Mouse (Mus musculus) inflammation-experienced regulatory T-cells, adult 6 months (primary cell): ENCODE measurements around the gene D17H6S53E. TPM values are rescaled to one million over a fixed set of nuclear protein-coding genes. Genes with fewer than 3 reads are reported as not detected.
A peak's percentile ranks its signal among the peaks of the same experiment; 100 is the strongest.
"Not testable (repeated sequence)": the region's sequence is repeated elsewhere in the genome, so short reads cannot be mapped to it uniquely, and the experiment has no call there.

Experiments used
- ATAC-seq: one replicate; pipeline ENCODE4 v1.8.0; 2017
- polyA plus RNA-seq, 3 experiments: library from polyadenylated mRNA; unstranded; fragments of 100-300 nt; shearing (Covaris generic); gene quantifications; one replicate each; pipeline ENCODE4 v1.2.1; 2017

Gene D17H6S53E
- polyA plus RNA-seq, 3 experiments from 2014 or later, result 20.0 to 27.1 (median 25.1) TPM

- no peak for ATAC-seq
Measured at GRCm38 (mm10) chr17:35101161-35101560, 25.0 kb upstream of the D17H6S53E start.

GRCm38 (mm10) chr17:35102299-35102698 lies 23.9 kb upstream of the D17H6S53E start:
- ATAC-seq, result no peak

- no peak for ATAC-seq
Measured at GRCm38 (mm10) chr17:35103221-35103690, 22.9 kb upstream of the D17H6S53E start.

DNA sequence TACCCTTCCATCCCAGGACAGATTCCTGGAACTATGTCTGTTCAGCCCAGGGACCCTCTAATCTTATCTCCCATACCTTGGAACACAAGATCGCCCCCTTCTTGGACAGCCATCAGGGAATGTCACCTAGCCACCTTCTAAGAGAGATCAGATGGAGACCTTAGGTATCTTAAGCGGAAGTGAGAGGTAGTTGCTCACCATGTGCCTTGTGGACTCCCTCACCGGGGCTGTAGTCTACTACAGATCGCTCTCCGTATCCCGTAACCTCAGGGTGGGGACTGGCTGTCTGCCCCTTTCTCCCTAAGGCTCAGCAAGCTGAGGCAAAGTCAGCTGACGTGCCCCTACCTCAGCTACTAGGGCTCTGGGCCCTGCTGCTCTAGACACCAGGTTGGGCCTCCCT lies 22.1 kb upstream of the D17H6S53E start:
- ATAC-seq, result no peak

- ATAC-seq, result no peak
Measured at GRCm38 (mm10) chr17:35104754-35105153, 21.4 kb upstream of the D17H6S53E start.

- ATAC-seq, result no peak
Measured at GRCm38 (mm10) chr17:35105740-35106389, 20.3 kb upstream of the D17H6S53E start.

GRCm38 (mm10) chr17:35106522-35106921 lies 19.7 kb upstream of the D17H6S53E start:
- no peak for ATAC-seq

DNA sequence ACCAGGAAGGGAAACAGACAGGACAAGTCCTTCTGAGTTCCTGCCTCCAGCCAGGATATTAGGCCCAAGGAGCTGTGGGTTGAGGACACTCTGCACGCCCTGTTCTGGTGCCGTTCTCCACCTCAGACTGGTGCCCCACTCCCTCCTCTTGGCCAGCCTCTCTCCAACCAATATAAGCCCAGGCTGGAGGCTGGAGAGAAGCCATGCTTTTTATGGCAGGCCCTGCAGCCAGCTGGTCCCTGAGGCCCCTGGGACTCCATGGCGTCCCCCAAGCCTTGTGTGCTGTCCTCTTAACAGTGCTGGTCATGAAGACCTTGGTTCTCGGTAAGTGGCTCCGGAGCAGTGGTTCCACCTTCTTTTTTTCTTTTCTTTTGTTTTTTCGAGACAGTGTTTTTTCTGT lies 18.1 kb upstream of the D17H6S53E start, which contains the start of gene Ly6g5c:
Gene Ly6g5c (plus strand): TSS at position 183 of the 400 bp plus-strand sequence.
- no peak for ATAC-seq

DNA sequence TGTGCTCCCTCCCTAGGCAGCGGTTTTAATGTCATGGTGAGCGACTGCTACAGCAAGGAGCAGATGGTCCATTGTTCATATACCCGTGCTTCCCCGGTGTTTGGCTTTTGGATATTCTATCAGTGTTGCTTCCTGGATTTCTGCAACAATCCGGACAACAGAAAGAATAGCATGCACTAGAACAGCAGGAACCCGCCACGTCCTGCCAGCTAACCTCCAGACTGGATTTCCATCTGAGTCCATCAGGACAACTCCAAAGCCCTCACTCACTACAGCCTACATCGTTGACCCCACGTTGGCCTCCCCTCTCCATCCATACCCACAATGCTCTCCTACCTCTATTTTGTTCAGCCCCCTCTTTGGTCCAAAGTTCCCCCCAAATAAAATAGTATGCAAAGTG lies 14.4 kb upstream of the D17H6S53E start:
- no peak for ATAC-seq

DNA sequence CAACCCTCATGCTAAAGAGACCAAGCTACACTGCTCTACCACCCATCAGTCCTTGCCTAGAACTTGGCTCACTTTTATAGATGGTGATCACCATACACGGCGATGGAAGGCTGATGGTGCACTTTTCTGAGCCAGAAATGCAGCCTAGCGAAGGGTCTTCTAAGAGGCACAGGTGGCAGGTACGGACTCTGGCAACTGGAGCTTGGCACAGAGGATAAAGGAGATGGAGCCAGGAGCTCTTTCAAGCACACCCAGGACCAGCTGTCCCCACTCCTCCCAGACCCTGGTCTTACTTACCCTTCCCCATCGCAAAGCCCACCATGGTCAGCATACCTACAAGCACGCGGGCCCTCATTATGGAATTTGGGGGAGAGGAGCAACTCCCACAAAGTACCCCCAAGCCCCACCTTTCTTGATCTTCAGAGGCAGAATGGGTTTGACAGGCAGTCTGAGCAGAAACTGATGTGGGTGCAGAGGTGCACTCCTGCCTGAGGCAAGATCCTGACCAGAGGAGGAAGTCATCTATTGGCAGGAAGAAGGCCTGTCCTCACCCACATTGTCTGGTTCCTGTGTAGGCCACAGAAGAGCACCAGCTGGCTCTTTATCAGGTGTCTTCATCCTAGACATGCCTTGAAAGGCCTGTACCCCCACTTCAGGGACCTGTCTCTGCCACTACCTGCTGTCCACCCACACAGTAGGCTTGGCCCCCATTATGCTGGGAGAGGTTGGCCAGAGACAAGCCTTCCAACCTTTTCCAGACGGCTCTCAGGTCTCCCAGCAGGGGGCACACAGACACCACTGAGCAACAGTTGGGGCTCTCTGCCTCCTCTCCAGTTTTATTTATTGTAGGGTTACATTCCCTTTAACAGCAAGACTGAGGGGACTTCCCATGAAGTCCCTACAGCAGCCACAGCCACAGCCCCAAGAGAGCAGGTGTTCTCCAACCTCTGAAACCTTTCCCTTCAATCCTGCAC lies 10.8 kb upstream of the D17H6S53E start, which contains the start of gene Ly6g5b:
Gene Ly6g5b (minus strand): TSS at position 383 of the 974 bp plus-strand sequence.
- ATAC-seq, result peak; percentile 41

- ATAC-seq, result no peak
Measured at GRCm38 (mm10) chr17:35120745-35121142, 5.4 kb upstream of the D17H6S53E start.

GRCm38 (mm10) chr17:35121143-35121799 lies 4.9 kb upstream of the D17H6S53E start, which contains the start of gene Gpank1:
Gpank1 (plus strand) TSS chr17:35121455.
- ATAC-seq, result peak; percentile 97

- ATAC-seq, result no peak
Measured at GRCm38 (mm10) chr17:35121871-35122303, 4.3 kb upstream of the D17H6S53E start, which contains the start of gene Csnk2b. Csnk2b (minus strand) TSS chr17:35122053.

DNA sequence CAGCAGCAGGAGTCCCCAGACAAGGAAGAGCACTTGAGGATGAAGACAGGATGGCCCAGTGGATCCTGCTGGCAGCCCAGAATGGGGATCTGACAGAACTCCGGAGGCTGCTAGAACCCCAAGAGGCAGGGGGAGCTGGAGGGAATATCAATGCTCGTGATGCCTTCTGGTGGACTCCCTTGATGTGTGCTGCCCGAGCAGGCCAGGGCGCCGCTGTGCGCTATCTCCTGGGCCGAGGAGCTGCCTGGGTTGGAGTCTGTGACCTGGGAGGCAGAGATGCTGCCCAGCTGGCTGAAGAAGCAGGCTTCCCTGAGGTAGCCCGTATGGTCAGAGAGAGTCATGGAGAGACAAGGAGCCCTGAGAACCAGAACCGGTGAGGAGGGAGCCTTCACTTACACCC lies 2.9 kb upstream of the D17H6S53E start:
- not testable (repeated sequence) for ATAC-seq

GRCm38 (mm10) chr17:35124261-35124896 lies 1.8 kb upstream of the D17H6S53E start:
- not testable (repeated sequence) for ATAC-seq

GRCm38 (mm10) chr17:35125081-35125480 lies 1.1 kb upstream of the D17H6S53E start:
- no peak for ATAC-seq

DNA sequence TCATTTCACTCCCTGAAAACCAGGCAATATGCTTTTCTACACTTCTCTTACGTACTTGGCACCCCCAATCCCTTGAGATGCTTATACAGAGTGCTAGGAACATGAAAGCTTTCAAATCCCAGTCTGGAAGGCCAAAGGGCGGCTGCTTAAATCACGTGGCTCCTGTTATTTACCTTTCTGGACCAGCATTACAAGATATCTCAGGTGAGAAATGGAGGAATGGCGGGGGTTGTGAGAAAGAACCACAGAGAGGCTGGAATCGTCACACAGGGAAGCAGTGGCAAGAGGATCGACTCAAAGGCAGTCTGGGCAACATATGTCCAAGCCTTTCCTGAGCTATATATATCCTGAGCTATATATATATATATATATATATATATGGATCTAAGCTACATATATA lies 595 bp upstream of the D17H6S53E start:
- no peak for ATAC-seq

GRCm38 (mm10) chr17:35127017-35127416 lies 844 bp downstream of the D17H6S53E start:
- ATAC-seq, result no peak

GRCm38 (mm10) chr17:35128996-35129395 lies 2.8 kb downstream of the D17H6S53E start:
- ATAC-seq, result no peak

- ATAC-seq, result no peak
Measured at GRCm38 (mm10) chr17:35131038-35131437, 4.9 kb downstream of the D17H6S53E start.

DNA sequence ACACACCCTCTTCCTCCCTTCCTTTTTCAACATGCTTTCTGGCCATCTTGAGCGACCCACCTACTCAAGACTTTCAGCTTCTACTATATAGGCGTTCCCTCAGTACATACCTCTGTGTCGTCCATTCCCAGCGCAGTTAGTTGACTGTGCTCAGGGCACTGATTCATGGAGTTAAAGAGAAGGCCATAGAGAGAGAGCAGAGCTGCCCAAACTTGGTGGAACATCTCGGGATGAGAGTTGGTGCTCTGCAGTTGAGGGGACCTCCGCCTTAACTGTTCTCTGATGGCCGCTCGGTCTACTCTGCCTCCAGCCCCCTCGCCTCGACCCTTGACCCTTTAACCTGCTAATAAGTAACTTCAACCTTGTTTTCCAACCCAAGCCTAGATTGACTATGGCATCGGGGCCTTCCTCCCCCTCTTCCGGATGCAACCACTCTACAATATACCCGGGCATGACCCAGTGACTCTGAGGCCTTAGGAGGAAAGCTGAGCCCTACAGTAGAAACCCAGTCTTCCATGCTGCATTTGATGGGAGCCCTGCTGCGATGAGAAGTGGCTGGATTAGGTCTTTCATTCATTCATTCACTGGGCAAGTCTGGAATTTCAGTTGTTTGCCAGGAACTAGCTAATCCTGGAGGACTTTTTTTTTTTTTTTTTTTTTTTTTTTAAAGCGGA lies 5.5 kb downstream of the D17H6S53E start, which contains the start of gene Apom:
Gene Apom (minus strand): TSS at position 551 of the 674 bp plus-strand sequence.
- no peak for ATAC-seq
